Mouse (Mus musculus) lung, postnatal 0 days (tissue): ENCODE data around the gene Meltf. TPM values are rescaled to one million over a fixed set of nuclear protein-coding genes. Genes with fewer than 3 reads are reported as not detected.

Source experiments
- ATAC-seq: fragments of 200-750 bp; cut with Nextera tagmentation; 2 replicates; pipeline ENCODE4 v1.8.0; 2017; ENCODE audit warnings: moderate library complexity
- DNase-seq: peaks from one replicate; pipeline ENCODE4 v3.0.0-alpha.2; 2016; ENCODE audit warnings: low spot score
- H3K27ac ChIP-seq: fragments of 300-500 bp; sonication (generic); 2 replicates; pipeline ENCODE4 v1.5.1; 2014; ENCODE audit warnings: antibody characterized with exemption, mild to moderate bottlenecking, low read length, mixed read lengths
- H3K27me3 ChIP-seq: fragments of 300-500 bp; sonication (generic); replicated peaks from 2 replicates; pipeline ENCODE4 v1.6.1; 2014; ENCODE audit warnings: low read length, mixed read lengths; ENCODE audit not compliant: insufficient read depth
- H3K36me3 ChIP-seq: fragments of 300-500 bp; sonication (generic); 2 replicates; pipeline ENCODE4 v1.6.1; 2014; ENCODE audit warnings: low read length, mixed read lengths; ENCODE audit not compliant: insufficient read depth
- H3K4me1 ChIP-seq: fragments of 300-500 bp; sonication (generic); 2 replicates; pipeline ENCODE4 v1.6.1; 2014; ENCODE audit warnings: antibody characterized with exemption, low read depth, low read length, mixed read lengths; ENCODE audit not compliant: insufficient read depth
- H3K4me2 ChIP-seq: fragments of 300-500 bp; sonication (generic); replicated peaks from 2 replicates; pipeline ENCODE4 v1.6.1; 2014; ENCODE audit warnings: low read depth, mild to moderate bottlenecking, low read length, moderate library complexity, mixed read lengths
- H3K4me3 ChIP-seq: fragments of 300-500 bp; sonication (generic); 2 replicates; pipeline ENCODE4 v1.5.1; 2014; ENCODE audit warnings: low read depth, low read length
- H3K9ac ChIP-seq: fragments of 300-500 bp; sonication (generic); replicated peaks from 2 replicates; pipeline ENCODE4 v1.6.1; 2014; ENCODE audit warnings: low read depth, mild to moderate bottlenecking
- H3K9me3 ChIP-seq: fragments of 300-500 bp; sonication (generic); 2 replicates; pipeline ENCODE4 v1.6.1; 2016; ENCODE audit warnings: low read length, mixed read lengths
- CTCF ChIP-seq: IDR thresholded peaks from 2 replicates; pipeline ENCODE4 v1.5.1; 2016; ENCODE audit warnings: antibody characterized with exemption, mild to moderate bottlenecking
- EP300 ChIP-seq: IDR thresholded peaks from 2 replicates; pipeline ENCODE4 v1.6.1; 2016; ENCODE audit warnings: antibody characterized with exemption, mild to moderate bottlenecking, control low read depth
- WGBS: fragments of 180-500 bp; shearing (Covaris S2); extraction: QIAGEN DNeasy Blood & Tissue Kit; methylation state at CpG from one replicate; pipeline ENCODE4 v1.1.7; 2014; 5-methylcytosine and 5-hydroxymethylcytosine counted together
- polyA plus RNA-seq: library from polyadenylated mRNA; unstranded; fragments of >200 nt; fragmentation: Nextera tagmentation; extraction: Ambion mirVana; gene quantifications from 2 replicates; pipeline ENCODE4 v1.2.1, GENCODE M21; 2015

Gene Meltf
- polyA plus RNA-seq, 1 experiment from 2014 or later = not detected

DNA sequence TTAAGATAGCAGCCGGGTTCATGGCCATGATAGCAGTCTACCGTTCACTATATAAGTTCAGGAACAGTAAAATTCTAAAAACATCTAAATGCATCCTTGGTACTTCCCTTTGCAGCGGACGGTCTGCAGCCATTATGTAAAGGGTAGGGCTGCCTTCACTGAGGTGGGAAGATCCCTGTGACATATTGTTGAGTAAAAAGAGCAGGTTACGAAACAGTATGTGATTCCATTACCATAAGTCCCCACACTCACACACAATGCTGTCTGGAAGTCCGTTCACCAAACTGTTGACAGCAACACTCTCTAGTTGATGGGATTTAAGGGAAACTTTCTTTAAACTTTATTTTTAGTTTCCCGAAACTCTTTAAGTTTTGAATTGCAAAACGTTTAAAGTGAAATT, 24.6 kb downstream of the Meltf start:
- Histone ChIP-seq H3K4me2 (no peak overlapping the region), H3K27ac (no peak overlapping the region), H3K4me1 (peaks cover 3% of the 10 kb centered on the region; the same call in 1 of the 2 replicates), H3K4me3 (no peak overlapping the region), H3K9me3 (no peaks in the 10 kb centered on the region), H3K9ac (no peak overlapping the region), H3K36me3 (no peaks in the 10 kb centered on the region), H3K27me3 (no peaks in the 10 kb centered on the region)
- ATAC-seq (no peak), DNase-seq (no peak)
- WGBS = 85% methylated on average over 8 of the region's 8 CpGs
- TF ChIP-seq EP300 = no peak
- no peak for TF ChIP-seq CTCF

- no peak overlapping the region for H3K9ac ChIP-seq
- DNase-seq (no peak), ATAC-seq (no peak)
- H3K4me1 ChIP-seq = peaks cover 3% of the 10 kb centered on the region; the same call in 1 of the 2 replicates
- no peak overlapping the region for H3K4me2 ChIP-seq
- no peaks in the 10 kb centered on the region for H3K27me3 ChIP-seq
- no peak overlapping the region for H3K4me3 ChIP-seq
- H3K36me3 ChIP-seq = no peaks in the 10 kb centered on the region
- TF ChIP-seq EP300 (no peak), CTCF (peak; percentile 46)
- WGBS = 76% methylated on average over 4 of the region's 4 CpGs
- no peaks in the 10 kb centered on the region for H3K9me3 ChIP-seq
- no peak overlapping the region for H3K27ac ChIP-seq
Measured at GRCm38 (mm10) chr16:31905331-31905730, 26.7 kb downstream of the Meltf start.

DNA sequence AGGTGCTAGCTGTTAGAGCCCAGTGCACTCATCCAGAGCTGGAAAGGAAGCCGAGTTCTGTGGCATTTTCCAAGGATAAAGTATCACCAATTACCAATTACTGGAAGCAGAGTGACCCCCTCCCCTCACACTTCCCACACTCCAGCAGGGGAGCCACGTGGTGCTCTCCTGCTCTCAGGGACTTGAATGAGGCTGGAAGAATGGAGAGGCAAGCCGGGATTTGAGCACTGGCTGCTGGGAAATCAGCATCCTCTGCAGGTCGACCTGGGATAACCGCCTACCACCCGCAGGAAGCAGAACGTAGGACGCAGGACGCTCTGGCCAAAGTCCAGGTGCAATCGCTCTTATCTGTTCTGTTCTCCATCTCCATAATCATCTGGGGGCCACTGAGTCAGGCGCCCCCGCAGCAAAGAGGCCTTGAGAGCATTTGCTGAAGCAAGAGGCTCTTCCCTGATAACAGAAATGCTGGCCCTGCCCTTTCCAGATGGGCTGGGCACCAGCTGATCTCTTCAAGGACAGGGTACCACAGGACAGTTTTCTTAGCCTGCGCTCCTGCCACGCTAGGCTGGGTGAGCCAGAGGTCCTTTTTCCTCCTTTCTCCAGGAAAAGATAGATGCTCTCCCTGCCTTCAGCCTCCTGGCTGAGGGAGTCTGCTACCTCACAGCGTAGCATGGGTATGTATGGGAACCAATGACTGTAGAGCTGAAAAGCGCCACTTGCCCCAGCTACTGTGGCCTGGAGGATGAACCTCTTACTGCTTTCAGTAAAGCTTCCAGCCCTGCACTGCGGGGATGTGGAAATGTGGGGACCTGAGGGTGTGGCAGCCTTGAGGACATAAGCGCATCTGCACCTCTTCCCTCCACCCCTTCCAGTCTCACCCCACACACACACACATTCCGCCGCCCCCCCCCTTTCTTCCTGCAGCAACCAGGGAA, 27.5 kb downstream of the Meltf start:
- H3K4me3 ChIP-seq = peak overlapping the region; percentile 14; the same call in 1 of the 2 replicates

DNA sequence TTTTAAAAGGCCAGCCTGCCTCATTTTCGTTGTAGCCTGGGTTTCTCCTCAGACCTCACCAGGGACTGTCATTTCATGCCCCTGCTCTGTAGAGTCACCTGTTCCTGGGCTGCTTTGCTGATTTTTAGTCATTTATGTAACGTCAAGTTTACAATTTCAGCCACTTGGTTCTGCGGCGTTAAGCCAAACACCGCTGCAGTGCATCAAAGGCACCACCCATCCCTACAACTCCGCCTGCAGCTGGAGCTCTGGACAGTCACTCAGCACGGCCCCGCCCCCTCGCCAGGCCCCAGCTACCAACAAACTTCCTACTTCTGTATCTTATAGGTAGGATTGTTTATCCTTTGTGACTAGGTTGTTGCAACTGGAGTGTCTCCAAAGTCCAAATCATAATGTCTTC, 28.3 kb downstream of the Meltf start:
- DNase-seq = peak; percentile 42
- Histone ChIP-seq H3K4me2 (peak overlapping the region; percentile 34; the same call in 1 of the 2 replicates), H3K27me3 (no peaks in the 10 kb centered on the region), H3K9ac (no peak overlapping the region), H3K4me1 (peaks cover 3% of the 10 kb centered on the region; the same call in 1 of the 2 replicates), H3K9me3 (no peaks in the 10 kb centered on the region), H3K36me3 (no peaks in the 10 kb centered on the region), H3K4me3 (peak overlapping the region; percentile 14; the same call in 1 of the 2 replicates), H3K27ac (no peak overlapping the region)
- ATAC-seq = peak; percentile 46; the same call in 1 of the 2 replicates
- WGBS = 11% methylated on average over 9 of the region's 9 CpGs
- TF ChIP-seq EP300 (no peak), CTCF (no peak)

More for the DNA sequence above, 27.5 kb downstream of the Meltf start:
- Histone ChIP-seq H3K36me3 (no peaks in the 10 kb centered on the region), H3K4me1 (peaks cover 3% of the 10 kb centered on the region; the same call in 1 of the 2 replicates), H3K9me3 (no peaks in the 10 kb centered on the region), H3K27ac (no peak overlapping the region), H3K9ac (no peak overlapping the region), H3K4me2 (peak overlapping the region; percentile 34; the same call in 1 of the 2 replicates), H3K27me3 (no peaks in the 10 kb centered on the region)
- ATAC-seq = no peak
- TF ChIP-seq EP300 = no peak
- no peak for TF ChIP-seq CTCF
- 27% methylated on average over 18 of the region's 20 CpGs for WGBS
- no peak for DNase-seq

GRCm38 (mm10) chr16:31908959-31909358, 30.3 kb downstream of the Meltf start:
- H3K36me3 ChIP-seq = no peaks in the 10 kb centered on the region
- no peak overlapping the region for H3K27ac ChIP-seq
- DNase-seq (no peak), ATAC-seq (no peak)
- H3K9ac ChIP-seq = no peak overlapping the region
- 55% methylated on average over 11 of the region's 11 CpGs for WGBS
- H3K4me1 ChIP-seq = peaks cover 3% of the 10 kb centered on the region; the same call in 1 of the 2 replicates
- H3K4me2 ChIP-seq = no peak overlapping the region
- no peaks in the 10 kb centered on the region for H3K27me3 ChIP-seq
- H3K4me3 ChIP-seq = no peak overlapping the region
- no peaks in the 10 kb centered on the region for H3K9me3 ChIP-seq
- TF ChIP-seq EP300 (no peak), CTCF (no peak)

DNA sequence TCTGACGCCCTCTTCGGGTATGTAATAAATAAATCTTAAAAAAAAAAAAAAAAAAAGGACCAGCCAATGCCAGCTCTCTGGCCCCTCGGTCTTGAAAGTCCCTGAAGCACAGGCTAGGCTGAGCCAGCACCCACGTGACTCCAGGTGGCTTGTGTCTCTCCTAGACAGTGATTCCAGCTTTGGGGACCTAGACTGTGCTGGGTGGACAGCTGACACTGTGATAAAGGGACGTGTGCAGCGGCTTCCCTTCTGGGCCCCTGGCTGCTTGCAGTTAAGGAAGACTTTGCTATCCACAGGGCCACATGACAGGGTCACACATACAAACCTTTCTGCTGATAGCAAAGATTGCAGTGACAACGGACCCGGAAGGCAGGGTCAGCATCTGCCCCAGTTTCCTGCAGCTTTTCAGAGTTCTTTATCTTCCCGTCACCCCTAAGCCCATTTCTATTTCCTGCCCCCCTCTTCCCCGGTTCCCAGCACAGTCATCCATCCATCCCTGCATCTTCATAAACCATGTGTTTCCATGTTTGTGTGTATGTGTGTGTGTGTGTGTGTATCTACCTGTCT, 31.8 kb downstream of the Meltf start:
- no peak overlapping the region for H3K9ac ChIP-seq
- ATAC-seq = no peak
- DNase-seq = no peak
- H3K36me3 ChIP-seq = no peaks in the 10 kb centered on the region
- TF ChIP-seq EP300 = no peak
- no peak for TF ChIP-seq CTCF
- peaks cover 3% of the 10 kb centered on the region; the same call in 1 of the 2 replicates for H3K4me1 ChIP-seq
- no peaks in the 10 kb centered on the region for H3K9me3 ChIP-seq
- H3K4me3 ChIP-seq = no peak overlapping the region
- no peaks in the 10 kb centered on the region for H3K27me3 ChIP-seq
- 48% methylated on average over 10 of the region's 10 CpGs for WGBS
- H3K27ac ChIP-seq = no peak overlapping the region
- no peak overlapping the region for H3K4me2 ChIP-seq
